In genomic region chr7:131265851-131266250, GRCm38 (mm10) we compare ENCODE assay signal across 23 mouse cellular contexts. TPM values are rescaled to one million over a fixed set of nuclear protein-coding genes. Genes with fewer than 3 reads are reported as not detected.
DNase-seq lines count a peak whose midpoint lies in the region; ATAC-seq and TF ChIP-seq lines count a peak whose summit lies in the region.
"Had no signal": no experiment of that assay in that cellular context is flagged by ENCODE, and none has a peak within 500 bp of the region (broad histone marks: within the 10 kb centered on the region; RNA-seq: fewer than 3 reads in every experiment).

No protein-coding gene starts in this region.

- H3K4me3 ChIP-seq in heart, embryonic 10.5 days = no peak overlapping the region
- H3K4me3 ChIP-seq in hindbrain, postnatal 0 days (ENCODE audit: low read length) = no peak overlapping the region
- no peak overlapping the region for H3K4me3 ChIP-seq in hindbrain, embryonic 12.5 days
- no peak overlapping the region for H3K4me3 ChIP-seq in midbrain, embryonic 14.5 days (replicated peaks; ENCODE audit: low read depth, low read length)
- no peak overlapping the region for H3K4me3 ChIP-seq in midbrain, embryonic 15.5 days
- H3K4me3 ChIP-seq: embryonic facial prominence, embryonic 12.5 days; forebrain, embryonic 15.5 days; heart, adult 2 months; heart, embryonic 15.5 days had no signal

- no peaks in the 10 kb centered on the region for H3K9me3 ChIP-seq in heart, embryonic 10.5 days
- H3K9me3 ChIP-seq in hindbrain, postnatal 0 days (ENCODE audit: low read length) = no peaks in the 10 kb centered on the region
- H3K9me3 ChIP-seq in hindbrain, embryonic 12.5 days (replicated peaks) = no peaks in the 10 kb centered on the region
- H3K9me3 ChIP-seq in midbrain, embryonic 14.5 days (ENCODE audit: control insufficient read depth, low read length) = no peaks in the 10 kb centered on the region
- no peaks in the 10 kb centered on the region for H3K9me3 ChIP-seq in midbrain, embryonic 15.5 days
- H3K9me3 ChIP-seq: embryonic facial prominence, embryonic 12.5 days; forebrain, embryonic 15.5 days; heart, embryonic 15.5 days had no signal

- no peak for ATAC-seq in hindbrain, postnatal 0 days
- ATAC-seq in hindbrain, embryonic 12.5 days (ENCODE audit: low FRiP score) = no peak
- no peak for ATAC-seq in midbrain, embryonic 14.5 days (ENCODE audit: low FRiP score, low TSS enrichment)
- ATAC-seq in midbrain, embryonic 15.5 days (replicated peaks) = no peak
- ATAC-seq: CD4-positive, CD25-positive, alpha-beta regulatory T cell, adult 4 months; forebrain, embryonic 15.5 days; intestine, embryonic 16.5 days had no signal

- no peaks in the 10 kb centered on the region for H3K36me3 ChIP-seq in heart, embryonic 10.5 days
- no peaks in the 10 kb centered on the region for H3K36me3 ChIP-seq in hindbrain, postnatal 0 days (ENCODE audit: insufficient read depth, low read length)
- no peaks in the 10 kb centered on the region for H3K36me3 ChIP-seq in hindbrain, embryonic 12.5 days
- no peaks in the 10 kb centered on the region for H3K36me3 ChIP-seq in midbrain, embryonic 14.5 days (ENCODE audit: control insufficient read depth, insufficient read depth, low read length)
- no peaks in the 10 kb centered on the region for H3K36me3 ChIP-seq in midbrain, embryonic 15.5 days (replicated peaks)
- H3K36me3 ChIP-seq: embryonic facial prominence, embryonic 12.5 days; forebrain, embryonic 15.5 days; G1E; heart, embryonic 15.5 days had no signal

- no peaks in the 10 kb centered on the region for H3K4me1 ChIP-seq in heart, embryonic 10.5 days
- H3K4me1 ChIP-seq in hindbrain, postnatal 0 days (ENCODE audit: insufficient read depth, low read length) = no peaks in the 10 kb centered on the region
- no peaks in the 10 kb centered on the region for H3K4me1 ChIP-seq in hindbrain, embryonic 12.5 days
- H3K4me1 ChIP-seq in midbrain, embryonic 14.5 days (ENCODE audit: control insufficient read depth, insufficient read depth, low read length) = no peaks in the 10 kb centered on the region
- H3K4me1 ChIP-seq in midbrain, embryonic 15.5 days = no peaks in the 10 kb centered on the region
- H3K4me1 ChIP-seq: embryonic facial prominence, embryonic 12.5 days; forebrain, embryonic 15.5 days; heart, embryonic 15.5 days had no signal

- peak; percentile 6 for DNase-seq in adrenal gland, postnatal 10 days
- no peak for DNase-seq in adrenal gland, postnatal 14 days
- DNase-seq in heart, adult 18-20 months = peak; percentile 3 to 4
- DNase-seq in heart, embryonic 10.5 days (ENCODE audit: low spot score) = no peak
- DNase-seq in hindbrain, postnatal 0 days (ENCODE audit: low spot score) = peak; percentile 31
- peak; percentile 1 for DNase-seq in midbrain, embryonic 14.5 days
- DNase-seq: adrenal gland, adult 8-10 months; B cell, adult 2 months; cerebellum, adult 18-20 months; cerebellum, adult 9-11 months; gastrocnemius, postnatal 36 days had no signal

- no peak for TF ChIP-seq CTCF in hindbrain, postnatal 0 days (IDR thresholded peaks at IDR 0.05; ENCODE audit: low read depth)

- no peak overlapping the region for H3K27ac ChIP-seq in heart, embryonic 10.5 days
- H3K27ac ChIP-seq in hindbrain, postnatal 0 days = no peak overlapping the region
- H3K27ac ChIP-seq in hindbrain, embryonic 12.5 days = no peak overlapping the region
- no peak overlapping the region for H3K27ac ChIP-seq in midbrain, embryonic 14.5 days (replicated peaks; ENCODE audit: low read depth, low read length)
- H3K27ac ChIP-seq in midbrain, embryonic 15.5 days = no peak overlapping the region
- H3K27ac ChIP-seq: embryonic facial prominence, embryonic 12.5 days; forebrain, embryonic 15.5 days; heart, adult 2 months; heart, embryonic 15.5 days; hindbrain, embryonic 14.5 days had no signal

- no peak overlapping the region for H3K4me2 ChIP-seq in hindbrain, postnatal 0 days (ENCODE audit: low read depth, low read length)
- H3K4me2 ChIP-seq in hindbrain, embryonic 12.5 days (replicated peaks) = no peak overlapping the region
- no peak overlapping the region for H3K4me2 ChIP-seq in midbrain, embryonic 14.5 days (ENCODE audit: low read length)
- H3K4me2 ChIP-seq in midbrain, embryonic 15.5 days = no peak overlapping the region
- H3K4me2 ChIP-seq: embryonic facial prominence, embryonic 12.5 days; forebrain, embryonic 15.5 days; heart, embryonic 15.5 days; hindbrain, embryonic 14.5 days had no signal

- no peaks in the 10 kb centered on the region for H3K27me3 ChIP-seq in heart, embryonic 10.5 days (ENCODE audit: insufficient read depth, poor library complexity, severe bottlenecking)
- H3K27me3 ChIP-seq in hindbrain, postnatal 0 days (ENCODE audit: insufficient read depth, low read length) = no peaks in the 10 kb centered on the region
- no peaks in the 10 kb centered on the region for H3K27me3 ChIP-seq in hindbrain, embryonic 12.5 days
- no peaks in the 10 kb centered on the region for H3K27me3 ChIP-seq in midbrain, embryonic 14.5 days (ENCODE audit: control insufficient read depth, insufficient read depth, low read length)
- no peaks in the 10 kb centered on the region for H3K27me3 ChIP-seq in midbrain, embryonic 15.5 days (replicated peaks)
- H3K27me3 ChIP-seq: embryonic facial prominence, embryonic 12.5 days; forebrain, embryonic 15.5 days; heart, embryonic 15.5 days had no signal

- H3K9ac ChIP-seq in hindbrain, postnatal 0 days (replicated peaks; ENCODE audit: low read length) = no peak overlapping the region
- no peak overlapping the region for H3K9ac ChIP-seq in hindbrain, embryonic 12.5 days
- H3K9ac ChIP-seq in midbrain, embryonic 14.5 days (replicated peaks; ENCODE audit: low read length) = no peak overlapping the region
- H3K9ac ChIP-seq in midbrain, embryonic 15.5 days = no peak overlapping the region
- H3K9ac ChIP-seq: embryonic facial prominence, embryonic 12.5 days; forebrain, embryonic 15.5 days; heart, embryonic 15.5 days; hindbrain, embryonic 14.5 days had no signal

- 74% methylated on average over 4 of the region's 4 CpGs for WGBS in heart, embryonic 10.5 days
- 61% methylated on average over 4 of the region's 4 CpGs for WGBS in hindbrain, postnatal 0 days
- WGBS in hindbrain, embryonic 12.5 days = 78% methylated on average over 4 of the region's 4 CpGs
- 78% methylated on average over 4 of the region's 4 CpGs for WGBS in midbrain, embryonic 14.5 days
- WGBS in midbrain, embryonic 15.5 days = 80% methylated on average over 4 of the region's 4 CpGs

RNA-seq across cellular contexts. Expression of gene Cuzd1, which starts 56.2 kb away (rescaled TPM):
- not detected for total RNA-seq in adrenal gland, postnatal 10 days (2021)
- not detected in 2 replicates for total RNA-seq in adrenal gland, postnatal 14 days (2021)
- total RNA-seq in heart, adult 18-20 months (2021) = under 1 TPM; 0.21 to 0.42 TPM
- 0.43 and 0.74 TPM in 2 replicates for polyA plus RNA-seq in heart, embryonic 10.5 days (2016; fragmentation: Nextera tagmentation; extraction: Ambion mirVana)
- 0.10 TPM in 1 of 2 replicates, not detected in the other for total RNA-seq in hindbrain, postnatal 0 days (2014; rRNA removed)
- not detected in 2 replicates for polyA plus RNA-seq in hindbrain, postnatal 0 days (2015; fragmentation: Nextera tagmentation; extraction: Ambion mirVana)
- polyA plus RNA-seq in hindbrain, embryonic 12.5 days (2016; fragmentation: Nextera tagmentation; extraction: Ambion mirVana) = not detected in 2 replicates
- polyA plus RNA-seq in midbrain, embryonic 14.5 days (2014; fragmentation: Nextera tagmentation; extraction: Ambion mirVana) = not detected in 2 replicates
- polyA plus RNA-seq in midbrain, embryonic 15.5 days (2015; fragmentation: Nextera tagmentation; extraction: Ambion mirVana) = not detected in 2 replicates
- total RNA-seq: adrenal gland, adult 8-10 months; hematopoietic stem cell, adult 5-6 weeks had no signal
- polyA plus RNA-seq: CD4-positive, CD25-positive, alpha-beta regulatory T cell, adult 4 months; embryonic facial prominence, embryonic 12.5 days; forebrain, embryonic 11.5 days; forebrain, embryonic 15.5 days; G1E; hindbrain, embryonic 14.5 days had no signal

Comparison
In these comparisons a context has a peak if more than half of its experiments do, and no peak if none do; other contexts are left out.
1. DNase-seq: peak in adrenal gland, postnatal 10 days (single experiment), heart, adult 18-20 months (2 of 2), hindbrain, postnatal 0 days (single experiment) and midbrain, embryonic 14.5 days (single experiment); none in adrenal gland, postnatal 14 days (single experiment) and heart, embryonic 10.5 days (single experiment).